Mouse (Mus musculus): ENCODE data around the gene Slamf8.
A peak's percentile ranks its signal among the peaks of the same experiment; 100 is the strongest.

The Slamf8 gene

DNA sequence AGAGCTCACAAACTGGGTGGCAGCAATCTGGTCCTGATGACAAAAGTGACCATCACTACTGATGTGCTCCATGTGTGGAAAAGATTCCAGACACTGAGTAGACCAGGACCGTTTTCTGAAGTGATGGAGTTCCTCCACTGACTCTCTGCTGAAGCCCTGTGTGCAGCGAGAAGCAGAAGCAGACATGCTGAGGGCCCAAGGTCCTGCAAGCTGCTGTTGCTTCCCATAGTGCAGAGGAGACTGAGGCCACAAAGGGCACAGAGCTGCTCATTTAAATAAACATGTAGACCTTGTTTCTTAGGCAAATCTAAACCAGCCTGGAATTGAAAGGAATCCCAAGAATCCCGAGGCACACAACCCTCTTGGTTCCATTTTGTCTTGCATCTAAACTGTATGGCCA, 3.0 kb upstream of the Slamf8 start:
- DNase-seq, result no peak

- no peak for DNase-seq
Measured at GRCm38 (mm10) chr1:172585612-172586567, 4.5 kb downstream of the Slamf8 start.

DNA sequence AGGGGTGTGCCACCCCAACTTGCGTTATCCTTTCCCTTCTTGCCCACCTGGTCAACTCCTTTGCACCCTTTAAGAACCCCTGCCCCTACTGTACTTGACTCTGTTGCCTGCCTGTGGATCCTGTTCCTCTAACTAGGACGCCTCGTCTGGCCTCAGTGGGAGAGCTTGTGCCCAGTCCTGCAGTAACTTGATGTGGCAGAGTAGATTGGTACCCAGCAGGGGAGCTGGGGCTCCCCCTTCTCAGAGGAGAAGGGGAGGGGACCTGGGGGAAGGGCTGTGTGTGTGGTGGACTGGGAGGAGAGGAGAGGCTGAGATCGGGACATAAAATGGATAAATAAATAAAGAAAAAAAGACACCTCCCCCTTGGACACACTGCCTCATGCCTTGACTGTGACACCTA, 5.3 kb downstream of the Slamf8 start:
- no peak for DNase-seq

GRCm38 (mm10) chr1:172584271-172584670, 6.1 kb downstream of the Slamf8 start:
- DNase-seq, result no peak

DNA sequence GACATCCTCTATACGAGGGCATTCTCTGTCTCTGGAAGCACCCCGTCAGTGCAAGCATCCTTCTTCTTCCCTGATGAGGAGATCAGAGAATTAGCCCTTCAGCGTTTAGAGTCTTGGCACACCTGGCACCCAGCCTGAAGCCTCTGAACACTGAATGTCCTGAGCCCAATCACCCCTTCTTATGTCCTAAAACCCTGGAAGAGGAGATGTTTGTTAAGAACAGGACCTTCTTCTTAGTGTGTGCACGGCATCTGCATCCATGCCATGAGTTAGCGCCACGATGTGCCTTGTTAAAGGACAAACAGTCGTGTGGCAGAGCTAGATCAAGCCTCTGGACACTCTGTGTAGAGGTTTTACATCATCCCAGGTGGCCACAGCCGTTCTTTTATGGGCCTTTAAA, 7.9 kb downstream of the Slamf8 start:
- no peak for DNase-seq

DNA sequence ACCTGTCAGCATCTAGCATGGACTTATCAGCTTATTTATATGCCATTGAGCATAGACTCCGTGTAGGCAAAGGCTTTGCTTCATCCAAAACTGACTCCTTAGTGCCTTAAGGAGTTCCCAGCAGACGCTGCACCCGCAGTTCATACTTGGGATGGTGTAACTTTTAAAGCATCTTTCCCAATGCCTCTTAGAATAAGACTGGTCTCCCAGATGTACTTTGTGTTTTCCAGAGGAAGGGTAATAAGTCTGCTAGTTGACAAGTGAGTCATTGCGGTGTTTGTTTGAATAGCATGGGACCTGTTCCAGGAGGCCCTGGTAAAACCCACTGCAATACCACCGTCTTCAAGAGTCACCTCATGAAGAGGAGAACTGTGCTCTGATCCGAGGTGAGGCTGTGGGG, 10.3 kb downstream of the Slamf8 start:
- DNase-seq, result no peak

- no peak for DNase-seq
Measured at GRCm38 (mm10) chr1:172567758-172568157, 22.6 kb downstream of the Slamf8 start.

GRCm38 (mm10) chr1:172566131-172566530, 24.2 kb downstream of the Slamf8 start:
- DNase-seq, result no peak

GRCm38 (mm10) chr1:172563465-172563828, 26.9 kb downstream of the Slamf8 start:
- DNase-seq, result no peak

DNA sequence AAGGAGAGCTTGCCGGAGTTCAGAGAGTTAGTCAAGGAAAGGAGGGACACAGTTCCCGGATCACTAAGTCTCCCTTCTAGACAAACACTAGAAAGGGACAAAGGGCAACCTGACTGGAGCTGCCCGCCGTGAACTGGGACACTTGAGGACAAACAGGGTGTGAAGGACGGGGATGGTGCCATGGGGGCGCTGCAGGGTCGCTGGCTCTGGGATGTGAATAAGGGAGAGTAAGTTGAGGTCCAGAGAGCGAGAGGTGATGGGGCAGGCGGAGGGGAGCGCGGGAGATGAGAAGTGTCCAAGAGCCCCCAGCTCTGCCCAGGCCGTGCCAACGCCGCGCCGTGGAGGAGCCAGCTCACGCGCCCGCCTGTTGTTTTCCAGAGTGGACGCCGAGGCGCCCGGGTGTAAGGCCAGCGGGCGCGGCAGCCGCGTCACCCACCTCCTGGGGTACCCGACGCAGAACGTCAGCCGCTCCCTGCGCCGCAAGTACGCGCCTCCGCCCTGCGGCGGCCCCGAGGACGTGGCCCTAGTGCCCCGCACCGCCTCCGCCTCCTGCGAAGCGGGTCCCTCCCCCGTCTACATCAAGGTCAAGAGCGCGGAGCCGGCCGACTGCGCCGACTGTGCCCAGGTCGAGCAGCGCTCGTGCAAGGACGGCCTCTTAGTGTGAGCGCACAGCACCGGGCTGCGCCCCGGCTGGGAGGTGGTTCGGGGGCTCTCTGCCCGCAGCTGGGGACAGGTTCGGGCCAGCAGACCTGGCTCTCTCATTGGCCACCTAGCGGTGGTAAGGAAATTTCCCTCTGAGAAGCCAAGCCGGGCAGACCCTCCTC, 27.5 kb downstream of the Slamf8 start:
- DNase-seq, result peak; percentile 80

DNA sequence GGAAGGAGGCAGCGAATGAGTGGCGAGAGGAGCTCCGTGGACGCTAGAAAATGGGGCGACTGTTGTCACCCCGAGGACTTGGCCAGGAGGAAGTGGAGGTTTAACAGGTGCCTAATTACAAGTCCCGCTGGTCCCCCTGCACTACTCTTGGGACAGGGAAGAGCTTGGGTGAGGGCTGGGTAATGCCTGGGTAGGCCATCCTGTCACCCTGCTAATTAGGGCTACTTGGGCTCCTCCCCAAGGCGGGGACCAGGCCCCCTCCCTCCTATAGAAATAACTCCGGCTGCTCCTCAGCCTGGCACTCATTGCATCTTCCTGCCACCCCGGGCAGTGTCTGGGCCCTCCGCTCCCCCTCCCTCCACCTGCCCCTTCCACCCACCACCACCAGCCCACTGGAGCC, 34.7 kb downstream of the Slamf8 start, which contains the start of gene Vsig8:
Gene Vsig8, plus strand, starts transcription at position 301 of the 400 bp plus-strand sequence.
- no peak for DNase-seq

GRCm38 (mm10) chr1:172552623-172553022, 37.7 kb downstream of the Slamf8 start:
- no peak for DNase-seq

DNA sequence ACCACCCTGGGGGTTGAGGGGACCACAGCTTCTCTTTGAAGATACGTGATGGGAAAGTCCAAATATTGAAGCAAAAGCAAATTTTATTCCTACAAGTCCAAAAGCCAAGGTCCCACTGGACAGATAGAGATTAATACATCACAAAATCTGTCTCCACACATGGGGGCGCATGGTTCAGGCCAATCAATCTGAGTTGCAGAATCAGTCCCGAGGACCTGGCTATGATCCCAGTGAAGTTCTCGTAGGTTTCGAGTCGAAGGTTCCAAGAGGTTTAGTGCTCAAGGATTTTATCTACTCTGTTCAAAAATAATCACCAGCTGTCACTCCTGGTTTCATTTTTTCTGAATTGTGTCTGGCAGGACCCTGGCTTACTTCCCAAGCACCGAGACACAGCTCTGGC, 39.4 kb downstream of the Slamf8 start:
- no peak for DNase-seq

- peak; percentile 49 for DNase-seq
Measured at GRCm38 (mm10) chr1:172550551-172550951, 39.8 kb downstream of the Slamf8 start.

GRCm38 (mm10) chr1:172549717-172550116, 40.7 kb downstream of the Slamf8 start:
- DNase-seq, result no peak

- DNase-seq, result no peak
Measured at GRCm38 (mm10) chr1:172549314-172549713, 41.1 kb downstream of the Slamf8 start.

- no peak for DNase-seq
Measured at GRCm38 (mm10) chr1:172548501-172548900, 41.9 kb downstream of the Slamf8 start.

- DNase-seq, result no peak
Measured at GRCm38 (mm10) chr1:172546062-172546461, 44.3 kb downstream of the Slamf8 start.

DNA sequence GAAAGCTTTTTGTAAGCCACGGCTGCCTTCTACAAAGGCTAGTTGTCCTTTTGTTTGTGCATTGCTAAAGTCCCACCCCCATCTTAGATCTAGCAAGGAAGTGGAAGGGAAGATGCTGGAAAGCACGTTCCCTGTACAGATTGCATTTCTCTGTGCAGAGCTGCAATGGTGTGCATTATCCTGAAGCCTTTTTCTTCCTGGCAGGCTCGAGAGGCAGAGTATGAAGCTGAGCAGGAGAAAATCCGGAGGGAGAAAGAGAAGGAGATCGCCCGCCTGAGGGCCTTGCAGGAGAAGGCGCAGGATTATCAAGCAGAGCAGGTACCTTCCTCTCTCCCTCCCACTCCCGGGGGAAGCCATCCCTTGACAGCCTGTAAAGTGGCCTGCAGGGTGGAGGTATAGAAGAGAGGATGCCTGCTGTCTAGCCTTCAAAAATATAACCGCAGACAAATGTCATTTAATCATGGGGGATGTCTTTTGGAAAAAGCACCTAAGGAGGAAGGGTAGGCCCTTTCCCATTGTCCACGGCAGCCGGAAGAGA, 50.0 kb downstream of the Slamf8 start:
- DNase-seq, result no peak

DNA sequence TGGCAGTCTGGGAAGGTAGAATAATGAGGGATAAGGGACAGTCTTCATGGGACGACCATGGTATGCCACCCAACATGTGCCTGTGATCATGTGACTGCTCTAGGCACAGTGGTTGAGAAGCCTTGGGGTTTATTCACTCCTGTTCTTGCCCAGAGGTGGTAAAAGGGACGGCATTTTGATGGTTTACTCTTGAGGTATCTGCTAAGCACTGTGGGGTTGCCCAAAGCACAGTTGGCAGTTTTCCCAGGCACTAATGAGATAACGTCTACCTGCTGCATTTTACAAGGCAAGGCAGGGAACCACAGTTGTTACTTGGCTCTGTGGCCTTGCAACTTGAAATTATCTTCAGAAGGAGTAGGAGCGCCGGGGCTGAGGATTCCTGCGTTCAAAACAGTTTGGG, 50.5 kb downstream of the Slamf8 start:
- DNase-seq, result no peak

DNA sequence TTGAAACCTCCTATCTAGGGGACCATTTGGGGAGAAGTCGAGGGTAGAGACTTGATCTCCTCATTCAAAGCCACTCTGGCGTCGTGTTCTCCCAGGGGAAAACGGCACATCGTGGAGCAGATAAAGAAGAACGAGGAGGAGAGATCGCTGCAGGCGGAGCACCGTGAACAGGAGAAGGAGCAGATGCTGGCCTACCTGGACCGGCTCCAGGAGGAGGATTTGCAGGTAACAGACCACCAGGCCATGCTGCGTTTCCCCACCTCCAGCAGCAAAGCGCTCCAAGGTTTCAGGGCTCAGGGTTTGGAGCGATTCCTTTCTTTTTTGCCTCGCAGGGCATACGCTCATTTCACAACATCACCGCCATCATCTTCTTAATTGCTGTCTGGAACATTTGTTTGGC, 55.3 kb downstream of the Slamf8 start:
- no peak for DNase-seq

GRCm38 (mm10) chr1:172532551-172532950, 57.8 kb downstream of the Slamf8 start:
- no peak for DNase-seq

All from kidney, adult 11 months (tissue).